Mouse (Mus musculus): Measurements from ENCODE around the gene Idh3g.
"Not testable (repeated sequence)": the region's sequence is repeated elsewhere in the genome, so short reads cannot be mapped to it uniquely, and the experiment has no call there.

The Idh3g gene

GRCm38 (mm10) chrX:73756334-73757140 is 30.2 kb downstream of the Idh3g start, which contains the start of gene Plxnb3:
TSS of gene Plxnb3 (plus strand) at chrX:73757090.
- in situ Hi-C loops (cut with MboI; ENCODE audit: low sequenced_read_pairs): no loop called here

GRCm38 (mm10) chrX:73748977-73749376 is 37.7 kb downstream of the Idh3g start:
- in situ Hi-C loops (cut with MboI; ENCODE audit: low sequenced_read_pairs): no loop called here

GRCm38 (mm10) chrX:73744774-73745481 is 41.8 kb downstream of the Idh3g start:
- in situ Hi-C loops (cut with MboI; ENCODE audit: low sequenced_read_pairs): no loop called here

- in situ Hi-C loops (cut with MboI; ENCODE audit: low sequenced_read_pairs): not testable (repeated sequence)
These were observed 46.9 kb downstream of the Idh3g start for GRCm38 (mm10) chrX:73739841-73740240.

DNA sequence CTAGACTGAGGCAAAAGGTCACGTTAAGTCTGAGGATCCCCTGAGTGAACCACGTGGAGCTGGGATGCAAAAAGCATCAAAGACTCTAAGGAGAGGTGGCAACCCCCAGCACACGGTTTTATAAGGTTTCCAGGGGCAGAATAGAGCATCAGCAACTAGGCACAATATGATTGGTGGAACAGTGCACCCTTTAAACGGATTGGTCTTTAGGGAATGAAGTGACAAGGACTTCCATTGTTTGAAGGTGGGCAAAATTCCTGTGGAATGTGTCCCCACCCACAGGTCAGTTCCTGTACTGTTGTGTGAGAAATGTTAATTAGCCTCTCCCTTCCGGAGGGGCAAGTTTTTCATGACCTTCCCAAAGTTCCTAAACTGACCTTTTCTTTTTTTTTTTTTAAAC is 47.5 kb downstream of the Idh3g start:
- in situ Hi-C loops (cut with MboI; ENCODE audit: low sequenced_read_pairs): no loop called here

GRCm38 (mm10) chrX:73738155-73738554 is 48.5 kb downstream of the Idh3g start:
- in situ Hi-C loops (cut with MboI; ENCODE audit: low sequenced_read_pairs): no loop called here

DNA sequence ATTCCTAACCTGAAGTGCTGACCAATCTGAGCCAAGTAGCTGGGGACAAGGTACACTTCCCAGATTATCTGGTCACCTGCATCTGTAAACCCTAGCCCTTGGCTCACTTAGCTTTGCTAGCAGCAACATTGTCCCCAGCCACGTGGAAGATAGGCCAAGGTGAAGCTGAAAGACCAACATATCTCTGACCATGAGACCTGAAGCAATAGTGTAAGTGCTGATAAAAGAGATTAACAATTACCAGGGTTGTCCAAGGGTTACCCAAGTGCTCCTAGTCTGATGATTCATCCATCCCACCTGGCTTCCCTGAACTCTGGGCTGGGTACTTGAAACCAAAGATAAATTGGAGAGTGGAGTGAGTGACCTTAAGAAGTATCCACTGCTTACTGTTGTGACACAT is 55.8 kb downstream of the Idh3g start:
- in situ Hi-C loops (cut with MboI; ENCODE audit: low sequenced_read_pairs): no loop called here

Data from CH12F3 (cell line).